Mouse (Mus musculus) embryonic fibroblast, embryonic 13.5 days (primary cell): ENCODE measurements around the gene Map3k20.

ENCODE experiments used
- CTCF ChIP-seq: IDR thresholded peaks from 2 replicates; pipeline ENCODE4 v1.5.1; 2011; ENCODE audit warnings: mild to moderate bottlenecking, control low read depth, low read length, moderate library complexity, borderline replicate concordance; ENCODE audit not compliant: insufficient read depth
- POLR2A ChIP-seq: IDR thresholded peaks from 2 replicates; pipeline ENCODE4 v1.6.1; 2011; ENCODE audit warnings: low read depth, mild to moderate bottlenecking, control low read depth, low read length, moderate library complexity

DNA sequence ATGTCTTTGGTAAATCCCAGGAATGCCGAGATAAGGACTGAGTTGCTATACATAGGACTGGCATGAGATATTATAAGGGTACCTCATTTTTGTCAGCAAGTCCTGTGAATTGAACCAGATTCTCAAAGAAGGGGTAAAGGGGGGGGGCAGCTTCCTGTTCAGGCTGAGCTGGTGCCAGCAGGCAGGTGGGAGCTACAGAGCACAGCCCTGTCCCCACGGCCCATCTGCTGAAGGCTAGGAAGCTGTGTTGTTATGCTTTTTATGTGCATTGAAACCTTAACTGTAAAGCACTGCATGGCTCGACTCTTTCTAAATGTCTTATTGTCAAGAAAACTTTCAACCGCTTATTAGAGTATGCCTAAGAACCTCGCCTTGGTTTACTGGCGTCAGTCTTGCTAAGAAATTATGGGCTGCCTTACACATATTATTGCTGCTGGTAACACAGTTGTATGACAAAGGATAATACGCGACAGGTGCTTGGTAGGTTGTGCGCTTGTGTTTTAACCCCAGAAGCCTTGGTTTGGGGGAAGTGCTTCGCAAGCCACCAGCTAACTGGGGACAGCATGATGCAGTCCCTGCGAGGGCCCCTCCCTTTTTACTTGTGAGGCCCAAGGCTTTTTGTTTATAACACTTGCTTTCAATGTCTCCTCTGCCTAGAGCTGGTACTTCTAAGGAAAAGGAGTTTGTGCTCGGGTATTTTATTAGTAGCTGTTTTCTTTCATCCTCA lies 114.2 kb downstream of the Map3k20 start:
- TF ChIP-seq POLR2A (no peak), CTCF (no peak)
